Mouse (Mus musculus) kidney, adult 9 months (tissue): ENCODE results near the gene Ppp1r15a.
"Not testable (repeated sequence)": the region's sequence is repeated elsewhere in the genome, so short reads cannot be mapped to it uniquely, and the experiment has no call there.

Experiments used
- DNase-seq: peaks from one replicate; pipeline ENCODE4 v3.0.0; 2022

Gene Ppp1r15a

DNA sequence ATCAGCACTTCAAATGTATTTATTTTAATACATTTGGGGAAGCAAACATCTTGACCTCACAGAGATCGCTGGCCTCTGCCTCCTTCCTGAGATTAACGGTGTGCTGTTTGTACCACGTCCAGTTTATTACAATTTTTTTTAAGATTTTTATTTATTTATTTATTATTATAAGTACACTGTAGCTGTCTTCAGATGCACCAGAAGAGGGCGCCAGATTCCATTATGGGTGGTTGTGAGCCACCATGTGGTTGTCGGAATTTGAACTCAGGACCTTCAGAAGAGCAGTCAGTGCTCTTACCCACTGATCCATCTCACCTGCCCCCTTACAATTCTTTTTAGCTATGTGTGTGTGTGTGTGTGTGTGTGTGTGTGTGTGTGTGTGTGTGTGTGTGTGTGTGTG lies 9.2 kb downstream of the Ppp1r15a start:
- not testable (repeated sequence) for DNase-seq

DNA sequence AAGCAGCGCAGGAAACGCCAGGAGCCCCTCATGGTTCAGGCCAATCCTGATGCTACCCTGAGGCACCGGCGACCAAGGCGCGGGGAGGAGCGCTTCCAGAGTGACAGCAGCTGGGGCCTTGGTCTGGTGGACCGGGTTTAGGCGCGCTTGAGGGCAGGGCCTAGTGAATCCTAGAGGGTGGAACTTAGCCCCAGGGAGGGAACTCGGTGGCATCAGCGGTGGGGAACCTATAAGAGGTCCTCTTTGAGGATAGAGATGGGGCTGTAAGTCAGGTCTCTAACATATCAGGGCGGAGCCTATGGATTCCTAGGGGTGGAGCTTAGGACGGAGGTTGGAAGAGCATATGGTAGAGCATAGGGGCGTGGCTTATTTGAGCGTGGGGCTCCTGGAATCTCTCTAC lies 10.6 kb downstream of the Ppp1r15a start:
- no peak for DNase-seq

DNA sequence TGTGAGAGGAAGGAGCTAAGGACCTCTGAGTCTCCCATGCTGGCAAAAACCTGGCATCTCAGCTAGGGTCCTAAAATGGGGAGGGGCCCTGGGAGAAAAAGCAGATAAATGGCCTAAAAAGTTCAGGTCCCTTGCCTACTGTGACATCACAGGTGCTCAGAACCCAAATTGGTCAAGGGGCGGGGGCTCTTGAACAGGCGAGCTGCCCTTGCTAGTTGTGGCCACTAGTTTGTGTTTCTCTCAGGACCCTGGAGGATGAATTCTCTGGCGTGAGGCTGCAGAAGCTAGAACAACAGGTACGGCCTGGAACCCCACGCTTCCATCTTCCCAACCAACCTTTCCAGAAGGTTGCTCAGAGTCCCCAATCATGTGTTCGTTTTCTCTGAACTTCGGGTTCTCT lies 11.7 kb downstream of the Ppp1r15a start:
- DNase-seq: no peak

DNA sequence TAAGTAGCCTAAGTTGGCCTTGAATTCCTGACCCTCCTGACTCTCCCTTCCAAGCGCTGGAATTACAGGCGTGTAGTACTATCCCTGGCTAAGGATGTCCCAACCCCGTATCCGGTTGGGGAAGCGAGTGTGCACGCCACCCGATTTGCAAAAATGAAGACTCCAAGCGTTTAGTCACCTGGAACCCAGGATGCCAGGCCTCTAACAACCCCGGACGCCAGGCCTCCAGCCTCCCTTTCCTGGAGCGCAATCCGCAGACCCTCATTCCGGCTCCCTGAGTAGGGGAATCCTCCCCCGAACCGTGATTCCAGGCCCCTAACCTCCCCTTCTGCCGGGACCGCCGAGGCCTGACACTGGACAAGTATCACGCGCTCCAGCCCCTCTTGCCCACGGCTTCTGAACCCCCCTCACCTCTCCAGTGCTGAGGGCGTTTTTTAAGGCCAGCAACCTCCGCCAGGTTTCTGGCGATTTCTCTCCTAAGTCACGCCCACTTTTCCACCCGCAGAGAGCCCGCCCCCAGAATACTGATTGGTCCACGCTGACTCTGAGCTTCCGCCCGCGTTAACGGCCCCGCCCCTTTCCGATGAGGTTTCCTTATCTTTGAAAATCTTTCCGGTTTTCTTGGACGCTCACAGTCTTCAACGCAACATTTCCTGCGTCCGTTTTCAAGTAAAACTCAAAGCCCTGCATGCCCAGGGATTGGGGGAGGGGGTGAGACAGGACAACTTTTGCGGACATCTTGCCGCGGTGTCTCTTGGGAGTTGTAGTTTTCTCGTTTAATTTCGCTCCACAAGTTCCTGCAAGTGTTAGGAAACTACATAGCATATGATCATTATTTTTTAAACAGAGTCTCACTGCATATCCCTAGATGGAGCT lies 15.9 kb downstream of the Ppp1r15a start, which contains the start of gene Nucb1:
TSS of gene Nucb1 (minus strand) at position 495 of the 876 bp plus-strand sequence.
- peak; percentile 97 for DNase-seq

DNA sequence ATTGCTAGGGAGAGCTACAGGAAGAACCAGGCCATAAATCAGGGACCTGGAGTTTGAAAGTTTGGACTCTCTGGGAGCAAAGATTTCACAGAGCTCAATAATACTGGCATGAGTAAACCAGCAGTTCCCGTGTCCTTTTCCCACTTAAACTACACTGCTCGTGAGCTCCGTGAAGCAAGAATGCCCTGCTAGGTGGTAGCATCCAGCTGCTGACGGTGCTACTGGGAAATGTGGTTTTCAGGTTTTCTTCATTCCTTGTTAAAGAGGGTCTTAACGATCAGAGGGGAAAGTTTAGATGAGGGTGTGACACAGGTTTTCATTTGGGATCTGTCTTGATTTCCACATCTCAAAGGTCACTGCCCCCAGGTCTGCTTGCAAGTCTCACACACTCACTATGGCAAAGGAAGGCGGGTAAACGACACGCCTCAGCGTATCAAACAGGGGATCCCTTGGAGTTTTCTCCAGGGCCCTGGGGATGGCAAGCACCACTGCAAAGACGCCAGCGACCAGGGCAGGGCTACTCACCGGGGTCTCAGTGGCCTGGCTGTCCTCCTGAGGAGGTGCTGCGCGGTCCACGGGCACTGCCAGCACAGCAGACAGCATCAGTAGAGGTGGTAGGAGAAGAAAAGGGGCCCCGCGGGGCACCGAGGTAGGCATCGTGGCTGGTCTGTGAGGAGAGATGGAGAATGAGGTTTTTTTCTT lies 16.7 kb downstream of the Ppp1r15a start:
- peak; percentile 26 for DNase-seq

DNA sequence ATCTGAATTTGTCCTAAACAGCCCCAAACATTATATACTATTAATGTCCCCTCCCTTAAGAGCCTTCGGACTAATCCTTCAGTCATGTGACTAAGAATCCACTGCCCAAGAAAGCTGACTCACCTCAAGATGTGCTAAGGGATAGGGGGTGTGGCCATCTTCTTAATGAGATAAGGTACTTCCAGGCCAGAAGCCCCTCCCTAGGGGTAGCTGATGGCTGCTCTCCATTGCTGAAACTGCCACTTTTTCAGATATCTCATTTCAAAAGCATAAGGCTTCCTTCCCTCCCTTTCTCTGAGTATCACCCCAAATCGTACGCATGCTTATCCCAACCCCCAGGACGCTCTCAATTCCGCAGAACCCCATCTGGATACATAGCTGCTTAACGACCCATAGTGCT lies 17.5 kb downstream of the Ppp1r15a start:
- no peak for DNase-seq

DNA sequence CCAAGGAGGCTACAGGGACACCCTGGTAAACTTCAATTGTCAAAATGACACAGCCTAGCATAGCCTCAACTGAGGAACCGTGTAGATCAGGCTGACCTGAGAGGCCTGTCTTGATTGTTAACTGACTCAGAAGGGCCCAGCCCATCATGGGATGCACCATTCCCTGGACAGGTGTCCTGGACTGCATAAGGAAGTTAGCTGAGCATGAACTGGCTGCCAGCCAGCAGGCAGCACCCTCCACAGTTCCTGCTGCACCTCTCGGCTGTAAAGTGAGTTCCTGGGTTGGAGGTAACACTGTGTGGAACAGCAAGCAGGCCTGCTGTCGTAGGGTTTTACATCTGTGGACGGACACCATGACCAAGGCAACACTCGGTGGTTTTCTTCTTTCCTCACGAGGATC lies 18.5 kb downstream of the Ppp1r15a start:
- DNase-seq: peak; percentile 40

DNA sequence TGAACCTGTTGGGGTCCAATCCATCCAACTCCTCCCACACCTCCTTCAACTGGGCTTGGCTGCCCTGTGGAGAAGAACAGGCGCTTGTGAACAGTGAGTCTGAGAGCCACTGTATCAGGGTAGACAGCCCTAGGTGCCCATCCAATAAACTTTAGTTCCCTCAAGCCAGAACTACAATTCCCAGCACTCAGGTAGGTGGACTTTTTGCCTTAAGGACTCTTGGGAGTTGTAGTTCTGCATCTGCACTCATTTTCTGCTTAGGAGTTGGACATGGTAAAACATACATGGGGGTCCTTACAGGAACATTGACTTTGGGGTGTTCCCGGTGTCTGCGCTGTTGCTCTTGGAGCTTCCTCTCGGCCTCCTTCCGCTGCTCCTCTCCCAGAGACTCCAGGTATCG lies 27.6 kb downstream of the Ppp1r15a start:
- DNase-seq: no peak

DNA sequence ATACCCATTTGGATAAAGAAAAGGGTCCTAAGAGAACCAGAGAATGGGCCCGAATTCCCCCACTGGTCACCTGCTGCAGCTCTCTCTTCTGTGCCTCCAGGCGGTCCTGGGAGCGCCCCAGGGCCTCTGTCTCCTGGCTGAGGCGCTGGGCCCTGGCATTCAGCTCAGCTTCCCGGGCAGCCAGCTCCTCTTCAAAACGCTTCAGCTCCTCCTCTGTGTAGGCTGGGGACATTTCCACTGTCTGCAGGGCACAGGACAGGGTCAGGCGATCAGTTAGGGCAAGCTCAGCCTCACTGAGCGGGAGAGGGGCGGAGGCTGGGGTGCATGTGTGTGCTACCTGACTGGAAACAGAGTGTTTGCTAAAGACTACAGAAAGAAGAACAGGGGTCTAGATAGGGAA lies 31.5 kb downstream of the Ppp1r15a start:
- DNase-seq: no peak

DNA sequence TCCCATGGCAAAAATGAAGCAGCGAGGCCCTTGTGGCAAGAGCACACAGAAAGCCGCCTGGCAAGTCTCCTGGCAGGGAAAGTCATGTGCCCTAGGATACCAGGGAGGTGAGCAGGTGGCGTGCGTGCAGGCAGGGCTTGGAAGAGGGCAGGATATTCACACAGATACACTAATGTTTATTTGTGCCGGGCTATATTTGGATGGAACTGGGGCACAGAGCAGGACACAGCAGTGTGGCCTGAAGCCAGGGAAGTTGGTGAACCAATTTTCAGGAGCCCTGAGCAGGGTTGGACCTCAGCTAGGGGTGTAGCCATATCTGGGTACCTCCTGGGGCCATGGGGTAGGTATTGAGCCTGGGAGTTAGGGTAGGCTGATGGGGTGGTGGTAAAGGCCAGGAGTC lies 33.1 kb downstream of the Ppp1r15a start:
- no peak for DNase-seq

DNA sequence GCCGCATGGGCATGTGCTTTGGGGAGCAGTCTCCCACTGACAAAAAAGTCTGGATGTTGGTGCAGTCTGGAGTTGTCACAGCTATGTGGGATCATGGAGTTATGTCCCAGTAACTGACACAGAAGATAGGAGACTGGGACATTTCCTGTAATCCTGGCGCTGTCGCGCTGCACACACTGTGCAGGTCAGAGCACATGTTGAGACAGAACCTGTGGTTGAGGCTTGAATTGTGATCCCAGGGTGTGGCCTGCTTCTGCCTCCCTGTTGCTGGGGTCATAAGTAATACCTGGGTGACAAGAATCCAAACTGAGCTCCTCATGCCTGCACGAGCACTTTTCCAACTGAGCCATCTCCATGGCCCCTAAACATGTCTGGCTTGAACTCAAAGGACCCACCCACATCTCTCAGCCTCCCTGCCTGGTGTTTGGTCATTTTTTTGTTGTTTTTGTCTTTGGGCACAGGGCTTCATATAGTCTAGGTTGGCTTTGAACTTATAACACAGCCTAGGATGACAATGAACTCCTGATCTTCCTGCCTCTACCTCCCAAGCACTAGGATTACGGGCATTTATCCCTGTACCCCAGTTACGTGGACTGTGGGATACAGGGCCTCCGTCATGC lies 33.7 kb downstream of the Ppp1r15a start:
- DNase-seq: no peak

DNA sequence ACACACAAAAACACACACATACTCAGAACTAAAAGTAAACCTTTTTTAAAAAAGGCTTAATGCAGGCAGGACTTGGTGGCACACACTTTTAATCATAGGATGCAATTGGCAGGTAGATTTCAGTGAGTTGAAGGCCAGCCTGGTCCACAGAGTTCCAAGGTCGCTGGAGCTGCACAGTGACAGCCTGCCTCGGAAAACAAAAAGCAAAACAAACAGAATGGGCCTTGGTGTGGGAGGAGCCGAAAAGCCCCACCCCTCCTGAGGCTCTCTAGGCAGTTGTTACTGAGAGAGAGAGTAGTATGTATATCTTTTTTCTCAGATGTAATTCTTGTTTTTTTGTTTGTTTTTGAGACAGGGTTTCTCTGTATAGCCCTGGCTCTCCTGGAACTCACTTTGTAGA lies 34.8 kb downstream of the Ppp1r15a start:
- DNase-seq: peak; percentile 54

DNA sequence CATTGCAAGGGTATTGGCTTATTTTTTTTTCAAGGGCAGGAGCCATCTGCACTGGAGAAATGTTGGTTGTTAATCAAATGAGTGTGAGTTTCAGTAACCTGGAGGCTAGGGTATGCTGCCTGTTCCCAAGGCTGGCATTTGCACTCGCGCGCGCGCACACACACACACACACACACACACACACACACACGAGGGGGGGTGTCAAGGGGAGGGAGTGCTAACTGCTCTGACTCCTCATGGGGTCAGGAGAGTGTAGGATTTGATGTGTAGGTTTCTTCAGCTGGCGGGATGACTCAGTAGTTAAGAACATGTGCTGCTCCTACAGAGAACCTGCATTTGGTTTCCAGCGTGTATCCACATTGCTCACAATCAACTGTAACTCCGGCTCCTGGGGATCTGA lies 35.2 kb downstream of the Ppp1r15a start:
- DNase-seq: no peak

DNA sequence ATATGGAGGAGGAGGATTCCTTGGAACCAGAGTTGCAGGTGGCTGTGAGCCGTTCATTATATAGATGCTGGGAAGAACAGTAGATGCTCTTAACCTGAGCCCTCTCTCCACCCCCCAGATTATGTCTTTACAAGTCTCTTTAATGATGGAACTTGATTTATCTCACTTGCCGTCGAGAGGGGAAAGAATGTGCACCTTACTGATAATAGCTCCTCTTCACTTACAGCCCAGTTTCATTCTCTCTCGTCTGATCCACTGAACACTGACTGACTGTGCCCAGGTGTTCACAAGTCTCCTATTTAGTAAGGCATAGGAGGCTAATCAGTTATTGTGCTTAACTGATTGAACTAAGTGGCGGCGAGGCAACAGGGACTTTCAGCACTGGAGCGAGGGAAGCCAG lies 36.5 kb downstream of the Ppp1r15a start:
- no peak for DNase-seq

DNA sequence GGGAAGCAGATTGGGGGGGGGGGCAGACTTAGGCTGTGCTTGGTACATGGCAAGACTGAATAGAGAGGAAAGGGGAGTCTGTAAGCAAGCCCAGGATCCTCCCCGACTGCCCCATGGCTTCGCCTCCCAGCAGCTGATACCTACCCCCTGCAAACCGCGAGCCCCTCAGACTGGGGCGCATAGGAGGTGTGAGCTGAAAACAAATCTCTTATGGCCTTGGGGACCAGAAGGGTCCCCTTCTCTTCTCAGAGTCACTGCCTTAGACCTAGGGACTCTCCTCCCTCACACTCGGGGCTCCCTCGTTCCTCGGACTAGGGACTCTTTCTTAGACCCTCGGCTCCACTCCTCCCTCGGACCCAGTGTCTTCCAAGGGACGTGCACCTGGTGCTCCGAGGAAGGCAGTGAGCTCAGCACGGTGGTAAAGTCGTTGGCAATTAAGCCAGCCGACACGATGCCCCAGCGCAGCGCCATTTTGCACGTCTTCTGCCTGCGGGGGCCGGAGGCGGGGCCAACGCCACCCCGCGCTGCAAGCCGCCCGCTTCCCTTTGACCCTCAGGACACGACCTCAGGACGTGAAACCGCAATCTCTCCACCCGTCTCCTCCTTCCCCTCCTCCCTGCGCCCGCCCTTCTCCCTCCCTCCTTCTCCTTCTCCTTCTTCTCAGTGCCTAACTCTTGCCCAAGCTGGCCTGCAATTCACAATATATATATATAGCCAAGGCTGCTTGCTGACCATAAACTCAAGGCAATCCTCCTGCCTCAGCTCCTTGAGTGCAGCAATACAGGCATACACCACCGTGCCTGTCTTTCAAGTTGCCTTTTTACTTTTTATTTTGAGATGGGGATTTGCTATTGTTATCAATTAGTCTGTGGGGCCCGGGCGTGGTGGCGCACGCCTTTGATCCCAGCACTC lies 37.5 kb downstream of the Ppp1r15a start, which contains the start of gene Dhdh:
TSS of gene Dhdh (minus strand) at position 513 of the 912 bp plus-strand sequence.
- DNase-seq: peak; percentile 63

DNA sequence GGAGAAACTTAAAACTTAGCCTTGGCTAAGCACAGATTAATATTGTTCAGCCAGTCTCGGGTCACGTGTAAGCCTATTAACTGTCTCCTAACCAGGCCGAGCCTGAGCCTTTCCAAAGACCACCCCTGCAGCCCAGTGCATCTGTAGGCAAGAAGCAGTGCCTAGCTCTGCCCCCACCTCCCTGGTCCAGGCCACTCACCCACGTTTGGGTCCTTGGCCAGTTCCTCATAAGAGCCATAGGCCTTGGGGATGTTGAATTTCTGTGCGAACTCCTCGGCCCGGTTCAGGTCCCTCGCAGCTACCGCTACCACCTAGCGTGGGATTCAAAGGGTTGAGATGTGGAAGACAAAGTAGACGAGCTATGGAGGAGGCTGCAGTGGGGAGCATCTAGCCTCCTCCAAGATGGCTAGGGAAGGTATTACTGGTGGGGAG lies 38.2 kb downstream of the Ppp1r15a start:
- DNase-seq: no peak

DNA sequence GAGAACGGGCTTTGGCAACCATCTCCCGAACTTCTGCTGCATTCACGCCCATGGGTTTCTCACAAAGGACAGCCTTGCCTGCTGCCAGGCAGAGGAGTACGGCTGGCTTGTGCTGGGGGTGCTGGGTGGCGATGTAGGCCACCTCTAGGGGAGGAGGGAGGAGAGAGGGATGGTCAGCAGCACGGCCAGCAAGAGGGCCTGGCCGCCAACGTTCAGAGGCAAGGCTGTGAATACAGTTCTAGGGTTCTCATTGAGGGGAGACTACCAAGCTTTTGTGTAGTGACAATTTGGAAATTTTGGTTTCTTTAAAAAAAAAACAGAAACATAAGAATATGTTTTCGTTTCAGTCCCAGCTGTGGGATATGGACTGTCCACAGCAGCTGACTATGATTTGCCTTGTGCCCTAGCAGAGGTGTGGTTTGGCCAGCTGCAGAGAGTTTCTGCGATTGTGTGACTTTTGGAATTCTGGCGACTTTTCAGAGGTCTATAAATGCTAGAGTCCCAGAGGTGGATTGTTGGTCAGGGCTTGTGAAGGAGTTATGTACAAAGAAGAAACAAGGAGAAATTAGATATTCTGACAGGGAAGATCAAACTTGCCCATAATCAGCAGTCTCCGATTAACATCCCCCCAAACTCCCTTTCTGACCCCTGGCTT lies 39.2 kb downstream of the Ppp1r15a start, which contains the start of gene Gm45808:
TSS of gene Gm45808 (minus strand) at position 51 of the 655 bp plus-strand sequence.
- DNase-seq: no peak

DNA sequence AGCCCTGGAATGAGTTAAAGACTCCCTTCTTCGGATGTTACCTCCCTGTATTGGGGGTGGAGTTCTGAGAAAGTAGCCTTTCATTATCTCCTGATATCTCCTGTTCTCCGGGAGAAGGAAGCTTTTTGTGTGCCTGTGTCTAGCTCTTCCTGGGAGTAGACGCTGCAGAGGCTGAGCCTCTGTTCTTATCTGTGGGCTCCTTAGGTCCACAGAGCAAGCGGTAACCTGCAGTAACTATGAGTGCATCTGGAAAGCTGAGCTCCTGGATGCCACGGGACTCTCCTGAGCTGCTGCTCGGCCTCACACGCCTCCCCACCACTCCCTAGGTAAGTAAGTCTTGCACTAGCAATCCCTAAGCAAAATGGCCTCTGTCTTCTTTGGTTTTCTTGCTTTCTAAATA lies 39.9 kb downstream of the Ppp1r15a start:
- DNase-seq: no peak

DNA sequence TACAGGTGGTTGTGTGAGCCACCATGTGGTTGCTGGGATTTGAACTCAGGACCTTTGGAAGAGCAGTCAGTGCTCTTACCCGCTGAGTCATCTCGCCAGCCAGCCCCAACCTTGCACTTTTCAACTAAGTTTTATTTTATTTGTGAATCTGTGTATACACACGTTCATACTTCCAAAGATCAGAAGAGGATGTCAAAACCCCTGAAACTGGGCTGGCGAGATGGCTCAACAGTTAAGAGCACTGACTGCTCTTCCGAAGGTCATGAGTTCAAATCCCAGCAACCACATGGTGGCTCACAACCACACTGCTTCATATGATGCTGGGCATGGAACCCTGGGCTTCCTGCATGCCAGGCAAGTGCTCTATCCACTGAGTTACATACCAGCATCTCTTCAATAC lies 41.1 kb downstream of the Ppp1r15a start:
- DNase-seq: not testable (repeated sequence)

DNA sequence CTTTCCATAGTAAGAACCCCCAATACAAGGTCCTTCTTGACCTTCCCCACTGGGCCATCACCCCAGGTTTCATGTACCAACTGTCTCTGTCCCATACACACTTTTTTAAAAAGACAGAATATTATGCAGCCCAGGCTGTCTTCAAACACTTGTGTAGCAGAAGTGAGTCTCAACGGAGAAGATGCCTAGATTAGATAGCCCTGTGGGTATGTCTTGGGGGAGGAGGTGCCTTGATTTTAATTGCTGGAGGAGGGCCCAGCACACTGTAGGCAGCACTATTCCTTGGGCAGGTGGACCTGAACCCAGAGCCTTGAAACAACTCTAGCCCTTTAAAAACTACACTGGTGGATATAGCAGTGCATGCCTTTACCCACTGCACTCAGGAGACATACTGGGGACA lies 43.9 kb downstream of the Ppp1r15a start:
- no peak for DNase-seq

DNA sequence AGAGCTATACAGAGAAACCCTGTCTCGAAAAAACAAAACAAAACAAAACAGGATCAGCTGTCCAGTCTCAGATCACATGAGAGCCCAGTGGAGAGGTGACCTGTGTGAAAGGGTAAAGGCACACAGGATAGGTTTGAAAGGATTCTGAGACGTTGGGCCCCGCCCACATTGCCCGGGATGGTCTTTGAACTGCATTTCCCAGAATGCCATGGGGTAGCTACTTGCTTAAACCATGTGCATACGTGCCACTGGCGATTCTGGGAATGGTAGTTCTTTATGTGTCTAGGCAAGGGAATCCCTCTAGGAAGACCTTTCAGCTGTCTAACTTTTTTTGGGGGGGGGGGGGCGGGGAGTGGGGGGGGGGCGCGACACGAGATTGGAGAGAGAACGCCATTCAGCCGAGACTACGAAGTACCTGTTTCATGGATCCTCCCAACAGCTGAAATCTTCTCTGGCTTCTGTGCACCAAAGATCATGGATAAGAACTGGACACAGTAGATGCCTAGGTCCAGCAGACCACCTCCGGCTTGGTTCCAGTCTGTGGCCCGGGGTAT lies 44.6 kb downstream of the Ppp1r15a start, which contains the start of gene Tulp2:
TSS of gene Tulp2 (plus strand) at position 504 of the 554 bp plus-strand sequence.
- peak; percentile 82 for DNase-seq
